Mouse (Mus musculus) myocyte (in vitro differentiated cells): ENCODE results near the gene Lhx6. TPM values are rescaled to one million over a fixed set of nuclear protein-coding genes. Genes with fewer than 3 reads are reported as not detected.
A peak's percentile ranks its signal among the peaks of the same experiment; 100 is the strongest.

Source experiments
- H3K27me3 ChIP-seq: one replicate; pipeline ENCODE4 v1.6.1; 2011; ENCODE audit not compliant: control insufficient read depth, insufficient read depth, insufficient read length
- H3K36me3 ChIP-seq: one replicate; pipeline ENCODE4 v1.6.1; 2011; ENCODE audit not compliant: control insufficient read depth, insufficient read depth
- H3K4me2 ChIP-seq: one replicate; pipeline ENCODE4 v1.6.1; 2011; ENCODE audit warnings: low read depth, control low read depth
- H3K4me3 ChIP-seq: one replicate; pipeline ENCODE4 v1.5.1; 2011; ENCODE audit warnings: mild to moderate bottlenecking, control low read depth, moderate library complexity
- H3K79me2 ChIP-seq: one replicate; pipeline ENCODE4 v1.6.1; 2011; ENCODE audit not compliant: control insufficient read depth, insufficient read depth
- H3ac ChIP-seq: one replicate; pipeline ENCODE4 v1.6.1; 2011; ENCODE audit not compliant: control insufficient read depth, insufficient read length
- CEBPB ChIP-seq: IDR thresholded peaks from 2 replicates; pipeline ENCODE4 v1.6.1; 2011; ENCODE audit warnings: mild to moderate bottlenecking, moderate library complexity; ENCODE audit not compliant: poor library complexity, insufficient read depth, severe bottlenecking
- E2F4 ChIP-seq: IDR thresholded peaks from one replicate; pipeline ENCODE4 v1.6.1; 2011; ENCODE audit warnings: mild to moderate bottlenecking, control low read depth, moderate library complexity; ENCODE audit not compliant: insufficient read depth
- MAX ChIP-seq: IDR thresholded peaks from one replicate; pipeline ENCODE4 v1.6.1; 2011; ENCODE audit warnings: low read depth, mild to moderate bottlenecking, control low read depth
- MYOD1 ChIP-seq, 3 experiments: IDR thresholded peaks; one replicate each; pipeline ENCODE4 v1.6.1; 2011; ENCODE audit warnings: control low read depth in 2 of 3, low read depth in 2 of 3, mild to moderate bottlenecking in 2 of 3, moderate library complexity in 1 of 3; ENCODE audit not compliant: insufficient read length in 2 of 3, control insufficient read depth in 1 of 3
- MYOG ChIP-seq, 3 experiments: IDR thresholded peaks; one replicate each; pipeline ENCODE4 v1.6.1; 2011; ENCODE audit warnings: control low read depth in 2 of 3, low read depth in 2 of 3, mild to moderate bottlenecking in 2 of 3; ENCODE audit not compliant: insufficient read length in 2 of 3, control insufficient read depth in 1 of 3, insufficient read depth in 1 of 3
- POLR2A ChIP-seq: IDR thresholded peaks from one replicate; pipeline ENCODE4 v1.6.1; 2011; ENCODE audit warnings: low read depth, mild to moderate bottlenecking, control low read depth, moderate library complexity; ENCODE audit not compliant: insufficient read length
- POLR2AphosphoS2 ChIP-seq: IDR thresholded peaks from one replicate; pipeline ENCODE4 v1.6.1; 2011; ENCODE audit warnings: low read depth, control low read depth; ENCODE audit not compliant: insufficient read length
- REST ChIP-seq: IDR thresholded peaks from one replicate; pipeline ENCODE4 v1.6.1; 2011; ENCODE audit warnings: mild to moderate bottlenecking, control low read depth, moderate library complexity; ENCODE audit not compliant: insufficient read depth, insufficient read length
- SRF ChIP-seq: IDR thresholded peaks from one replicate; pipeline ENCODE4 v1.6.1; 2011; ENCODE audit warnings: low read depth; ENCODE audit not compliant: control insufficient read depth, insufficient read length
- TCF12 ChIP-seq: IDR thresholded peaks from one replicate; pipeline ENCODE4 v1.6.1; 2011; ENCODE audit warnings: mild to moderate bottlenecking, control low read depth; ENCODE audit not compliant: poor library complexity, insufficient read depth, severe bottlenecking
- TCF3 ChIP-seq: IDR thresholded peaks from one replicate; pipeline ENCODE4 v1.6.1; 2011; ENCODE audit warnings: low read depth, control low read depth; ENCODE audit not compliant: insufficient read length
- USF1 ChIP-seq: IDR thresholded peaks from one replicate; pipeline ENCODE4 v1.6.1; 2011; ENCODE audit warnings: low read depth, mild to moderate bottlenecking, control low read depth, moderate library complexity
- polyA plus RNA-seq: library from polyadenylated mRNA; unstranded; fragments of >200 nt; fragmentation: generic; extraction: Trizol; gene quantifications from one replicate; pipeline ENCODE4 v1.2.1, GENCODE M21; 2012; ENCODE audit warnings: missing spikeins

The Lhx6 gene
- polyA plus RNA-seq, 1 experiment, result 1.1 TPM

- Histone ChIP-seq H3K27me3 (no peaks in the 10 kb centered on the region), H3K4me3 (no peak overlapping the region), H3K36me3 (no peaks in the 10 kb centered on the region), H3K4me2 (no peak overlapping the region), H3K79me2 (no peaks in the 10 kb centered on the region), H3ac (no peak overlapping the region)
- TF ChIP-seq E2F4 (no peak), SRF (no peak)
These were observed 3.2 kb downstream of the Lhx6 start for GRCm38 (mm10) chr2:36101866-36102558.

GRCm38 (mm10) chr2:36099739-36100138, 5.5 kb downstream of the Lhx6 start:
- no peaks in the 10 kb centered on the region for H3K27me3 ChIP-seq
- H3K4me2 ChIP-seq, result peak overlapping the region; percentile 73
- no peak overlapping the region for H3K4me3 ChIP-seq
- no peaks in the 10 kb centered on the region for H3K36me3 ChIP-seq
- no peak overlapping the region for H3ac ChIP-seq
- no peaks in the 10 kb centered on the region for H3K79me2 ChIP-seq
- TF ChIP-seq MAX, result no peak
- TF ChIP-seq REST, result no peak
- TF ChIP-seq TCF3, result no peak

- H3ac ChIP-seq, result no peak overlapping the region
These were observed 7.2 kb downstream of the Lhx6 start for GRCm38 (mm10) chr2:36098021-36098420.

GRCm38 (mm10) chr2:36097129-36097815, 7.9 kb downstream of the Lhx6 start:
- Histone ChIP-seq H3K27me3 (no peaks in the 10 kb centered on the region), H3K79me2 (no peaks in the 10 kb centered on the region), H3K4me3 (no peak overlapping the region), H3ac (no peak overlapping the region), H3K36me3 (no peaks in the 10 kb centered on the region), H3K4me2 (no peak overlapping the region)
- TF ChIP-seq E2F4, result no peak
- TF ChIP-seq REST, result no peak
- TF ChIP-seq POLR2AphosphoS2, result no peak

More at GRCm38 (mm10) chr2:36098021-36098420, 7.2 kb downstream of the Lhx6 start:
- TF ChIP-seq MYOG (IDR thresholded peaks at IDR 0.05; ENCODE audit: control insufficient read depth in 1 of 3, insufficient read depth in 1 of 3, insufficient read length in 2 of 3, low read depth in 2 of 3) (no peak), USF1 (no peak), SRF (no peak), CEBPB (no peak), POLR2AphosphoS2 (no peak), TCF3 (no peak), E2F4 (no peak), TCF12 (no peak), REST (no peak), MYOD1 (IDR thresholded peaks at IDR 0.05; ENCODE audit: control insufficient read depth in 1 of 3, insufficient read length in 2 of 3, low read depth in 2 of 3) (no peak)
- Histone ChIP-seq H3K36me3 (no peaks in the 10 kb centered on the region), H3K4me2 (no peak overlapping the region), H3K4me3 (no peak overlapping the region), H3K27me3 (no peaks in the 10 kb centered on the region), H3K79me2 (no peaks in the 10 kb centered on the region)

GRCm38 (mm10) chr2:36093914-36094475, 11.2 kb downstream of the Lhx6 start:
- TF ChIP-seq MAX, result no peak
- no peak for TF ChIP-seq REST
- no peak for TF ChIP-seq POLR2AphosphoS2
- TF ChIP-seq E2F4, result no peak
- TF ChIP-seq SRF, result no peak
- no peak for TF ChIP-seq POLR2A
- TF ChIP-seq MYOD1 (IDR thresholded peaks at IDR 0.05; ENCODE audit: control insufficient read depth in 1 of 3, insufficient read length in 2 of 3, low read depth in 2 of 3), result no peak
- TF ChIP-seq TCF12, result no peak
- no peak for TF ChIP-seq TCF3
- Histone ChIP-seq H3K4me3 (no peak overlapping the region), H3K27me3 (no peaks in the 10 kb centered on the region), H3K79me2 (no peaks in the 10 kb centered on the region), H3K4me2 (no peak overlapping the region), H3ac (no peak overlapping the region), H3K36me3 (no peaks in the 10 kb centered on the region)
